Mouse (Mus musculus) lung, embryonic 14.5 days (tissue): ENCODE data around the gene Dlx1. TPM values are rescaled to one million over a fixed set of nuclear protein-coding genes. Genes with fewer than 3 reads are reported as not detected.

Source experiments
- ATAC-seq: fragments of 200-750 bp; cut with Nextera tagmentation; 2 replicates; pipeline ENCODE4 v1.8.0; 2017; ENCODE audit warnings: mild to moderate bottlenecking, moderate TSS enrichment, moderate library complexity; ENCODE audit not compliant: insufficient read depth
- DNase-seq: peaks from one replicate; pipeline ENCODE4 v3.0.0-alpha.2; 2015
- H3K27ac ChIP-seq: fragments of 300-500 bp; sonication (generic); 2 replicates; pipeline ENCODE4 v1.5.1; 2014; ENCODE audit warnings: low read depth, mild to moderate bottlenecking, moderate library complexity
- H3K27me3 ChIP-seq: fragments of 300-500 bp; sonication (generic); 2 replicates; pipeline ENCODE4 v1.6.1; 2014; ENCODE audit warnings: low read length, control low read depth; ENCODE audit not compliant: insufficient read depth
- H3K36me3 ChIP-seq: fragments of 300-500 bp; sonication (generic); 2 replicates; pipeline ENCODE4 v1.6.1; 2014; ENCODE audit warnings: control low read depth; ENCODE audit not compliant: insufficient read depth
- H3K4me1 ChIP-seq: fragments of 300-500 bp; sonication (generic); 2 replicates; pipeline ENCODE4 v1.6.1; 2014; ENCODE audit warnings: antibody characterized with exemption, control low read depth; ENCODE audit not compliant: insufficient read depth
- H3K4me2 ChIP-seq: fragments of 300-500 bp; sonication (generic); 2 replicates; pipeline ENCODE4 v1.6.1; 2014; ENCODE audit warnings: mild to moderate bottlenecking
- H3K4me3 ChIP-seq: fragments of 300-500 bp; sonication (generic); 2 replicates; pipeline ENCODE4 v1.5.1; 2014; ENCODE audit warnings: low read depth, low read length
- H3K9ac ChIP-seq: fragments of 300-500 bp; sonication (generic); 2 replicates; pipeline ENCODE4 v1.6.1; 2014
- H3K9me3 ChIP-seq: fragments of 300-500 bp; sonication (generic); 2 replicates; pipeline ENCODE4 v1.6.1; 2016; ENCODE audit warnings: low read depth, low read length, control low read depth
- CTCF ChIP-seq: IDR thresholded peaks from 2 replicates; pipeline ENCODE4 v1.5.1; 2016; ENCODE audit warnings: antibody characterized with exemption, low read depth
- WGBS: fragments of 180-500 bp; shearing (Covaris S2); extraction: QIAGEN DNeasy Blood & Tissue Kit; methylation state at CpG from one replicate; pipeline ENCODE4 v1.1.7; 2014; 5-methylcytosine and 5-hydroxymethylcytosine counted together
- polyA plus RNA-seq: library from polyadenylated mRNA; unstranded; fragments of >200 nt; fragmentation: Nextera tagmentation; extraction: Ambion mirVana; gene quantifications from 2 replicates; pipeline ENCODE4 v1.2.1, GENCODE M21; 2014

Gene Dlx1
- polyA plus RNA-seq, 1 experiment from 2014 or later, result not detected

- ATAC-seq, result peak; percentile 63
- DNase-seq, result no peak
- H3K27me3 ChIP-seq, result peaks cover 100% of the 10 kb centered on the region
- H3K9ac ChIP-seq, result 0 out of 2 replicates have a peak overlapping the region, but pooled peaks have one; percentile 4
- H3K36me3 ChIP-seq, result no peaks in the 10 kb centered on the region
- peak overlapping the region; percentile 44 for H3K4me3 ChIP-seq
- H3K27ac ChIP-seq, result no peak overlapping the region
- no peaks in the 10 kb centered on the region for H3K4me1 ChIP-seq
- peak overlapping the region; percentile 77 for H3K4me2 ChIP-seq
- 0% methylated on average over 51 of the region's 57 CpGs for WGBS
- no peak for TF ChIP-seq CTCF
- no peaks in the 10 kb centered on the region for H3K9me3 ChIP-seq
Measured at GRCm38 (mm10) chr2:71528714-71529510, 999 bp downstream of the Dlx1 start.

- WGBS, result under 1% methylated on average over 57 of the region's 60 CpGs
- Histone ChIP-seq H3K27ac (no peak overlapping the region), H3K27me3 (peaks cover 100% of the 10 kb centered on the region), H3K4me1 (no peaks in the 10 kb centered on the region), H3K36me3 (no peaks in the 10 kb centered on the region), H3K9ac (0 out of 2 replicates have a peak overlapping the region, but pooled peaks have one; percentile 4), H3K4me2 (peak overlapping the region; percentile 77), H3K4me3 (peak overlapping the region; percentile 44), H3K9me3 (no peaks in the 10 kb centered on the region)
- TF ChIP-seq CTCF, result no peak
- ATAC-seq (peak; percentile 94), DNase-seq (peak; percentile 92)
Measured at GRCm38 (mm10) chr2:71529511-71530351, 1.8 kb downstream of the Dlx1 start.

GRCm38 (mm10) chr2:71530391-71531123, 2.6 kb downstream of the Dlx1 start:
- Histone ChIP-seq H3K4me2 (peak overlapping the region; percentile 77), H3K27me3 (peaks cover 99% of the 10 kb centered on the region), H3K9me3 (no peaks in the 10 kb centered on the region), H3K9ac (no peak overlapping the region), H3K4me3 (peak overlapping the region; percentile 44; the same call in 1 of the 2 replicates), H3K4me1 (no peaks in the 10 kb centered on the region), H3K36me3 (no peaks in the 10 kb centered on the region), H3K27ac (no peak overlapping the region)
- DNase-seq (no peak), ATAC-seq (no peak)
- no peak for TF ChIP-seq CTCF
- WGBS, result 2% methylated on average over 34 of the region's 34 CpGs

- Histone ChIP-seq H3K27ac (no peak overlapping the region), H3K4me2 (no peak overlapping the region), H3K4me3 (no peak overlapping the region; the same call in 1 of the 2 replicates), H3K9me3 (no peaks in the 10 kb centered on the region), H3K9ac (no peak overlapping the region), H3K36me3 (no peaks in the 10 kb centered on the region), H3K4me1 (no peaks in the 10 kb centered on the region), H3K27me3 (peaks cover 97% of the 10 kb centered on the region)
- ATAC-seq, result no peak
- TF ChIP-seq CTCF, result no peak
- DNase-seq, result no peak
- WGBS, result 2% methylated on average over 12 of the region's 12 CpGs
Measured at GRCm38 (mm10) chr2:71531124-71531590, 3.2 kb downstream of the Dlx1 start.

- H3K9me3 ChIP-seq, result no peaks in the 10 kb centered on the region
- H3K4me2 ChIP-seq, result no peak overlapping the region
- no peak for ATAC-seq
- WGBS, result under 1% methylated on average over 43 of the region's 43 CpGs
- no peak overlapping the region for H3K4me3 ChIP-seq
- DNase-seq, result peak; percentile 12
- H3K27ac ChIP-seq, result no peak overlapping the region
- no peaks in the 10 kb centered on the region for H3K36me3 ChIP-seq
- H3K27me3 ChIP-seq, result peaks cover 97% of the 10 kb centered on the region
- H3K9ac ChIP-seq, result no peak overlapping the region
- H3K4me1 ChIP-seq, result no peaks in the 10 kb centered on the region
- no peak for TF ChIP-seq CTCF
Measured at GRCm38 (mm10) chr2:71531990-71532970, 4.4 kb downstream of the Dlx1 start.

GRCm38 (mm10) chr2:71533094-71533493, 5.2 kb downstream of the Dlx1 start:
- Histone ChIP-seq H3K27ac (no peak overlapping the region), H3K4me2 (no peak overlapping the region), H3K4me1 (no peaks in the 10 kb centered on the region), H3K9me3 (no peaks in the 10 kb centered on the region), H3K4me3 (no peak overlapping the region), H3K9ac (no peak overlapping the region), H3K27me3 (peaks cover 97% of the 10 kb centered on the region), H3K36me3 (no peaks in the 10 kb centered on the region)
- 10% methylated on average over 5 of the region's 5 CpGs for WGBS
- ATAC-seq (no peak), DNase-seq (no peak)
- TF ChIP-seq CTCF, result no peak
